Mouse (Mus musculus) hindbrain, embryonic 16.5 days (tissue): ENCODE measurements around the gene Atg4a. TPM values are rescaled to one million over a fixed set of nuclear protein-coding genes. Genes with fewer than 3 reads are reported as not detected.
A peak's percentile ranks its signal among the peaks of the same experiment; 100 is the strongest.

Experiments used
- ATAC-seq: fragments of 200-750 bp; cut with Nextera tagmentation; 2 replicates; pipeline ENCODE4 v1.8.0; 2017; ENCODE audit warnings: moderate TSS enrichment, moderate library complexity
- H3K27ac ChIP-seq: fragments of 300-500 bp; sonication (generic); 2 replicates; pipeline ENCODE4 v1.5.1; 2014; ENCODE audit warnings: low read depth, mild to moderate bottlenecking, control low read depth, low read length, moderate library complexity
- H3K27me3 ChIP-seq: fragments of 300-500 bp; sonication (generic); replicated peaks from 2 replicates; pipeline ENCODE4 v1.6.1; 2014; ENCODE audit warnings: low read length; ENCODE audit not compliant: control insufficient read depth, insufficient read depth
- H3K36me3 ChIP-seq: fragments of 300-500 bp; sonication (generic); 2 replicates; pipeline ENCODE4 v1.6.1; 2014; ENCODE audit warnings: mild to moderate bottlenecking, low read length, moderate library complexity, mixed read lengths; ENCODE audit not compliant: control insufficient read depth, insufficient read depth
- H3K4me1 ChIP-seq: fragments of 300-500 bp; sonication (generic); 2 replicates; pipeline ENCODE4 v1.6.1; 2014; ENCODE audit warnings: low read depth, low read length; ENCODE audit not compliant: control insufficient read depth, insufficient read depth
- H3K4me2 ChIP-seq: fragments of 300-500 bp; sonication (generic); 2 replicates; pipeline ENCODE4 v1.6.1; 2014; ENCODE audit warnings: mild to moderate bottlenecking, low read length, control low read depth, moderate library complexity
- H3K4me3 ChIP-seq: fragments of 300-500 bp; sonication (generic); 2 replicates; pipeline ENCODE4 v1.5.1; 2014; ENCODE audit warnings: mild to moderate bottlenecking, low read length, control low read depth, moderate library complexity
- H3K9ac ChIP-seq: fragments of 300-500 bp; sonication (generic); 2 replicates; pipeline ENCODE4 v1.6.1; 2014; ENCODE audit warnings: low read depth, mild to moderate bottlenecking, control low read depth, low read length, moderate library complexity
- H3K9me3 ChIP-seq: fragments of 300-500 bp; sonication (generic); 2 replicates; pipeline ENCODE4 v1.6.1; 2014; ENCODE audit warnings: mild to moderate bottlenecking, low read length, moderate library complexity; ENCODE audit not compliant: control insufficient read depth
- WGBS: fragments of 180-500 bp; shearing (Covaris S2); extraction: QIAGEN DNeasy Blood & Tissue Kit; methylation state at CpG from one replicate; pipeline ENCODE4 v1.1.7; 2014; 5-methylcytosine and 5-hydroxymethylcytosine counted together
- polyA plus RNA-seq: library from polyadenylated mRNA; unstranded; fragments of >200 nt; fragmentation: Nextera tagmentation; extraction: Ambion mirVana; gene quantifications from 2 replicates; pipeline ENCODE4 v1.2.1, GENCODE M21; 2015

Atg4a gene
- polyA plus RNA-seq, 1 experiment from 2014 or later, result 9.8 TPM

- Histone ChIP-seq H3K9ac (no peak overlapping the region), H3K36me3 (no peaks in the 10 kb centered on the region), H3K4me1 (no peaks in the 10 kb centered on the region), H3K27ac (no peak overlapping the region), H3K4me3 (no peak overlapping the region), H3K27me3 (peaks cover 6% of the 10 kb centered on the region; the same call in 1 of the 2 replicates), H3K9me3 (no peaks in the 10 kb centered on the region), H3K4me2 (no peak overlapping the region)
- ATAC-seq, result no peak
- WGBS, result 84% methylated on average over 2 of the region's 2 CpGs
Measured at GRCm38 (mm10) chrX:140979546-140979945, 22.8 kb downstream of the Atg4a start.

GRCm38 (mm10) chrX:140980163-140980562, 23.5 kb downstream of the Atg4a start:
- Histone ChIP-seq H3K4me3 (no peak overlapping the region), H3K27me3 (peaks cover 6% of the 10 kb centered on the region; the same call in 1 of the 2 replicates), H3K9me3 (no peaks in the 10 kb centered on the region), H3K4me2 (no peak overlapping the region), H3K27ac (no peak overlapping the region), H3K9ac (no peak overlapping the region), H3K36me3 (no peaks in the 10 kb centered on the region), H3K4me1 (no peaks in the 10 kb centered on the region)
- 59% methylated on average over 4 of the region's 4 CpGs for WGBS
- no peak for ATAC-seq

GRCm38 (mm10) chrX:140983206-140983960, 26.7 kb downstream of the Atg4a start:
- H3K27me3 ChIP-seq, result peaks cover 6% of the 10 kb centered on the region; the same call in 1 of the 2 replicates

GRCm38 (mm10) chrX:140984795-140985194, 28.1 kb downstream of the Atg4a start:
- H3K4me3 ChIP-seq, result no peak overlapping the region
- H3K27ac ChIP-seq, result no peak overlapping the region
- 75% methylated on average over 6 of the region's 6 CpGs for WGBS
- H3K27me3 ChIP-seq, result peaks cover 8% of the 10 kb centered on the region; the same call in 1 of the 2 replicates
- H3K4me1 ChIP-seq, result no peaks in the 10 kb centered on the region
- no peak overlapping the region for H3K9ac ChIP-seq
- no peaks in the 10 kb centered on the region for H3K9me3 ChIP-seq
- ATAC-seq, result no peak
- no peak overlapping the region for H3K4me2 ChIP-seq
- no peaks in the 10 kb centered on the region for H3K36me3 ChIP-seq

More at GRCm38 (mm10) chrX:140983206-140983960, 26.7 kb downstream of the Atg4a start:
- Histone ChIP-seq H3K4me3 (no peak overlapping the region), H3K27ac (no peak overlapping the region), H3K4me2 (no peak overlapping the region), H3K9ac (no peak overlapping the region), H3K4me1 (no peaks in the 10 kb centered on the region), H3K9me3 (no peaks in the 10 kb centered on the region), H3K36me3 (no peaks in the 10 kb centered on the region)
- ATAC-seq, result no peak
- WGBS, result 70% methylated on average over 6 of the region's 6 CpGs

- Histone ChIP-seq H3K4me3 (no peak overlapping the region), H3K27me3 (peaks cover 8% of the 10 kb centered on the region; the same call in 1 of the 2 replicates), H3K9me3 (no peaks in the 10 kb centered on the region), H3K27ac (no peak overlapping the region), H3K4me2 (no peak overlapping the region), H3K4me1 (no peaks in the 10 kb centered on the region), H3K36me3 (no peaks in the 10 kb centered on the region), H3K9ac (no peak overlapping the region)
- ATAC-seq, result no peak
- WGBS, result 90% methylated on average over 2 of the region's 2 CpGs
Measured at GRCm38 (mm10) chrX:140985256-140985655, 28.5 kb downstream of the Atg4a start.

GRCm38 (mm10) chrX:140996909-140997516, 40.3 kb downstream of the Atg4a start:
- H3K9ac ChIP-seq, result no peak overlapping the region
- H3K4me3 ChIP-seq, result no peak overlapping the region
- H3K9me3 ChIP-seq, result no peaks in the 10 kb centered on the region
- no peaks in the 10 kb centered on the region for H3K36me3 ChIP-seq
- H3K4me2 ChIP-seq, result no peak overlapping the region
- ATAC-seq, result peak; percentile 67; the same call in 1 of the 2 replicates
- H3K27me3 ChIP-seq, result peaks cover 6% of the 10 kb centered on the region; the same call in 1 of the 2 replicates
- WGBS, result 69% methylated on average over 1 of the region's 1 CpGs
- H3K4me1 ChIP-seq, result no peaks in the 10 kb centered on the region
- no peak overlapping the region for H3K27ac ChIP-seq

GRCm38 (mm10) chrX:140997912-140998545, 41.3 kb downstream of the Atg4a start:
- 64% methylated on average over 1 of the region's 1 CpGs for WGBS
- Histone ChIP-seq H3K4me2 (no peak overlapping the region), H3K4me1 (no peaks in the 10 kb centered on the region), H3K27ac (no peak overlapping the region), H3K4me3 (no peak overlapping the region), H3K9me3 (no peaks in the 10 kb centered on the region), H3K36me3 (no peaks in the 10 kb centered on the region), H3K9ac (no peak overlapping the region), H3K27me3 (peaks cover 6% of the 10 kb centered on the region; the same call in 1 of the 2 replicates)
- ATAC-seq, result no peak

GRCm38 (mm10) chrX:140998885-140999284, 42.2 kb downstream of the Atg4a start:
- Histone ChIP-seq H3K4me2 (no peak overlapping the region), H3K9ac (no peak overlapping the region), H3K27me3 (peaks cover 6% of the 10 kb centered on the region; the same call in 1 of the 2 replicates)

GRCm38 (mm10) chrX:141149705-141150104, 193.0 kb downstream of the Atg4a start:
- no peak for ATAC-seq
- peaks cover 3% of the 10 kb centered on the region; the same call in 1 of the 2 replicates for H3K27me3 ChIP-seq
- H3K36me3 ChIP-seq, result no peaks in the 10 kb centered on the region
- 77% methylated on average over 1 of the region's 1 CpGs for WGBS
- no peak overlapping the region for H3K4me2 ChIP-seq
- no peaks in the 10 kb centered on the region for H3K4me1 ChIP-seq
- no peaks in the 10 kb centered on the region for H3K9me3 ChIP-seq
- no peak overlapping the region for H3K4me3 ChIP-seq
- no peak overlapping the region for H3K9ac ChIP-seq
- no peak overlapping the region for H3K27ac ChIP-seq

More at GRCm38 (mm10) chrX:140998885-140999284, 42.2 kb downstream of the Atg4a start:
- ATAC-seq, result no peak
- Histone ChIP-seq H3K4me3 (no peak overlapping the region), H3K9me3 (no peaks in the 10 kb centered on the region), H3K36me3 (no peaks in the 10 kb centered on the region), H3K27ac (no peak overlapping the region), H3K4me1 (no peaks in the 10 kb centered on the region)
